Mouse (Mus musculus): Measurements from ENCODE around the gene Srp54c.
"Not testable (repeated sequence)": the region's sequence is repeated elsewhere in the genome, so short reads cannot be mapped to it uniquely, and the experiment has no call there.

DNA sequence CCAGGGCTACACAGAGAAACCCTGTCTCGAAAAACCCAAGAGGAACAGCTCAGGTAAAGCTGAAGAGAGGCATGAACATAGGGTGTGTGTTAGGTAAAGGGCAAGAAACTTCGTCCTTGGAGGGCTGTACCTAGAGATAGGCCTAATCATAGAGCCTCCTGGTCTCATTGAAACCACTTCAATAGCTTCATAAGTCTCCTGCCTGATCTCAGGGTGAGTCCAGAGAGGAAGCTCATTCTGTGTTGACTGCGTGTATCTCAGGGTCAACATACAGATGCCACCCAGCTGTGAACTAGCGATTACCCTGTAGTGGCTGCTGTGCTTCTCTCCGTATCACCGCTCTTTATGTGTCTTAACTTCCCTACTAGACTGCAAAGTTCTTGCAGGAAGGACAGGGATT lies 47.6 kb downstream of the Srp54c start:
- TF ChIP-seq CTCF (IDR thresholded peaks at IDR 0.05; ENCODE audit: borderline replicate concordance, control insufficient read depth, extremely low read depth, insufficient read depth, low read length, poor library complexity); POLR2A (IDR thresholded peaks at IDR 0.05; ENCODE audit: control insufficient read depth, extremely low read depth, insufficient read depth, low read length, poor library complexity): not testable (repeated sequence)

Measured in thymus, adult 2 months (tissue).